Mouse (Mus musculus): ENCODE measurements around the gene Kdm8. TPM values are rescaled to one million over a fixed set of nuclear protein-coding genes. Genes with fewer than 3 reads are reported as not detected.
"Not testable (repeated sequence)": the region's sequence is repeated elsewhere in the genome, so short reads cannot be mapped to it uniquely, and the experiment has no call there.

Kdm8 gene
- polyA plus RNA-seq, 1 experiment: 4.1 TPM

DNA sequence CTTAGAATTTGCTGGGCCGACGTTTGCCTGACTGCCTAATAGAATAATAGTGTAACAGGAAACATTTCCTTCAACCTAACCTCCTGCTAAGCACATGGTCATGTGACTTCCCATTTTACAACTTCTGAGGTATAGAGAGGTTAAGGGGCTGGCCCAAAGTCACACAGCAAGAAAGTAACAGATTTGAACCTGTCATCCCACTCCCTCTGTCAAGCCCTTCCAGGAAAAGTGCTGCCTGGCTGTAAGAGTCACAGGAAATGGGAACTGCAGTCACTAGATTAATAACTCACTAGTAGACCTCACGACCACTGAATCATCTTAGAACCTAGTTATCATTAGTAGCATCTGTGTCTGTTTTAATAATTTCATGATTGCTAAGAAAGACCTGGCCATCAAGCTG is 21.4 kb upstream of the Kdm8 start:
- no peak overlapping the region for H3K27ac ChIP-seq (ENCODE audit: insufficient read depth, low read length)
- no peaks in the 10 kb centered on the region for H3K4me1 ChIP-seq (ENCODE audit: control insufficient read depth, insufficient read depth, low read length)
- TF ChIP-seq CTCF (IDR thresholded peaks at IDR 0.05; ENCODE audit: borderline replicate concordance, insufficient read depth, low read length) (no peak), POLR2A (IDR thresholded peaks at IDR 0.05; ENCODE audit: low read depth, low read length) (no peak)
- H3K4me3 ChIP-seq (ENCODE audit: insufficient read depth, low read length): no peak overlapping the region

DNA sequence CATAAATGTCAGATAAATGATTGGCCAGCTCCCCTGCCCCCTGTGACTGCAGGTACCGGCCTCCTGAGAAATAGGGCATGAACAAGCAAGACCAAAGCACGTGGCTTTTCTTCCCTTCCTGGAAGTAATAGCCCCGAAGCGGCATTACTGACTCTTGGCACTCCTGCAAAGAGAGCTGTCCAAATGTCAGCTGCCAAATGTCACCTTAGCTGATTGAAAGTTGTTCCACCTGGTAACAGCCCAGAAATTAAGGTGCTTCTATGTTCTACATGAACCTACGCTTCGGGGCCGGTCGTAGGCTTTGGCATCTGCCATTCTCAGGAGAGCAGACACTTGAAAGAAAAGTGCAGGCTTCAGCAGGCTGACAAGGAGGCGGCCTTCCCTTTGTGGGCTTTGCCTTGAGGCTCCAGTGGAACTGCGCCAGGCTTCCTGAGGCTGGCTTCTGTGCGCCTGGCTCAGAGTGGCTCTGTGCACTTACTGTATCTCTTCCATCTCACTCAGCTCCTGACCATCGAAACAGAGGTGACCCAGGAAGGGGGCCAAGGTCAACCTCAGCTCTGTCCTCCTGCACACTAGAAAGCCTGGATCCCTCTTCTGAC is 16.9 kb upstream of the Kdm8 start:
- H3K4me3 ChIP-seq (ENCODE audit: insufficient read depth, low read length): no peak overlapping the region
- no peak overlapping the region for H3K27ac ChIP-seq (ENCODE audit: insufficient read depth, low read length)
- no peaks in the 10 kb centered on the region for H3K4me1 ChIP-seq (ENCODE audit: control insufficient read depth, insufficient read depth, low read length)
- TF ChIP-seq CTCF (IDR thresholded peaks at IDR 0.05; ENCODE audit: borderline replicate concordance, insufficient read depth, low read length): no peak
- no peak for TF ChIP-seq POLR2A (IDR thresholded peaks at IDR 0.05; ENCODE audit: low read depth, low read length)

DNA sequence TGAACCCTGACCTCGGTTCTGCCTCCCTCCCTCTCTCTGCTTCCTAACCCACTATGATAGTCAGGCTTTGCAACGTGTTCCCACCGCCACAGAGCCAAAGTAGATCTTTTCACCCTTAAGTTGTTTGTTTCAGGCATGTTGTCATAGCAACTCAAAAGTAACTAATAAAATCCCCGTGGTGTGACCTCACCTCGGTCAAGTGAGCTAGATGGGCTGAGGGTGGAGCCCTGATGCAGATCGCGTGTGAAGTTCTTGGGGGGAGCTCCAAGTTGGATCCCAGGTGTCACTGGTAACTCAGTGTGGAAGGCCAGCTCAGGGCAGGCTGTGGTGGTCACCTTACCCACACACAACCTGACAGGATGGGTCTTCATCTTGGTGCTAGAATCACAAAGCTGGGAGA is 16.1 kb upstream of the Kdm8 start:
- TF ChIP-seq POLR2A (IDR thresholded peaks at IDR 0.05; ENCODE audit: low read depth, low read length): no peak
- TF ChIP-seq CTCF (IDR thresholded peaks at IDR 0.05; ENCODE audit: borderline replicate concordance, insufficient read depth, low read length): no peak
- Histone ChIP-seq H3K4me1 (ENCODE audit: control insufficient read depth, insufficient read depth, low read length) (no peaks in the 10 kb centered on the region), H3K4me3 (ENCODE audit: insufficient read depth, low read length) (no peak overlapping the region), H3K27ac (ENCODE audit: insufficient read depth, low read length) (no peak overlapping the region)

DNA sequence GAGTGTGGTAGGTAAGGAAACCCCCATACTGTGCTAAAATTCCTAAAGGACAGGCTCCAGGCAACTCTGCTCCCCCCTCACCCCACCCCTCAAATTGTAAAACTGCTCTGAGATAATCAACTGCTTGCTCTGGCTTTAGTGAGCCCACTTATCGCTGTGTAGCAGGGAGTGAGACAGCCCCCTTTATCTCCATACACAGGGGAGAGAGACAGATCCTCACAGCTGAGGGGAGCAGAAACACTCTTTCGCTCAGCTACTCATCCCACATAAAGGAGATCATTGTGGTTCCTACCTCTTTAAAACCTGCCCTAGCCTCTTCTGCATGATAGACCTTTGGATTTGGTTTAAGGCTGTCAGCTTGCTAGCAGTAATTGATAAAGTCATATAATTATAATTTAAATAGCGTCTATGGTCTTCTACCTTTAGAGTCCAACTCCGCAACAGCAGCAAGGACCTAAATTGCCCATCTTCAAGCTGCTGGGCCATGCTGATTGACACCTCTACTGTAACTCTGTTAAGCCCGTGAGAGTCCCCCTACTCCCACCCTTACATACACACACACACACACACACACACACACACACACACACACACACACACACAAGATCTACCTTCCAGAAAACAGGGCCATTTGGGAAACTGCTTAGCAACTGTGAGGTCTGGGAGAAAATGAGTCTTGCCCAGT is 15.5 kb upstream of the Kdm8 start:
- not testable (repeated sequence) for H3K4me1 ChIP-seq (ENCODE audit: control insufficient read depth, insufficient read depth, low read length)

DNA sequence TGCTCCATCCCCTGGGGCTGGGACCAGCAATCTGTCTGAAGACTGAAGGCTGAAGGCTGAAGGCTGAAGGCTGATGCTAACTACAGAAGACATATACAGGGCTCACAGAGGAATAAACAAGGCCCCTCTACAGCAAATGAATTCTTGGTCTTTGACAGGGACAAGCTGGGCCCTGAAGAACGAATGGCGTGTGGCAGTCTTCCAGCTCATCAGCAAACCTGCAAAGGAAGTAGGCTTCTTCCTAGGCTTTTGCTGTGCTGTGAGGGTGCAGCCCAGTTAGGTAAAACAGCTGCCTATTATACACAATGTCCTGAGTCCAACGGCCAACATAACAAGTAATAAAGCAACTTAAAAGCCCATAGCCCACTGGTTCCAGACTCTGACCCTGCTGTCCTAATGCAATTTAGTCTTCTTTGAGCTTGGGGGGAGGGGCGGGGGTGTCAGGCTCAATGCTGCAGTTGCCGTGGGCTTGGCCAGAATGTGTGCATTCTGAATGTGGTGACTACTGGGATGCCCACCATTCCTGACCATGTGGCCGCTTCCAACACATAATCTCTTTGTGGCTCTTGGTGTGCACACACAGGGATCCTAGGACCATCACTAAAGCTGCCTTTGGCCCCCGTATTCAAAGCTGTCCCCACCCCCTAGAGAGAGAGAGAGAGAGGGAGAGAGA is 14.2 kb upstream of the Kdm8 start:
- Histone ChIP-seq H3K4me3 (ENCODE audit: insufficient read depth, low read length) (no peak overlapping the region), H3K27ac (ENCODE audit: insufficient read depth, low read length) (no peak overlapping the region), H3K4me1 (ENCODE audit: control insufficient read depth, insufficient read depth, low read length) (no peaks in the 10 kb centered on the region)
- TF ChIP-seq POLR2A (IDR thresholded peaks at IDR 0.05; ENCODE audit: low read depth, low read length) (no peak), CTCF (IDR thresholded peaks at IDR 0.05; ENCODE audit: borderline replicate concordance, insufficient read depth, low read length) (no peak)

More for the DNA sequence above, 15.5 kb upstream of the Kdm8 start:
- not testable (repeated sequence) for H3K4me3 ChIP-seq (ENCODE audit: insufficient read depth, low read length); H3K27ac ChIP-seq (ENCODE audit: insufficient read depth, low read length)

DNA sequence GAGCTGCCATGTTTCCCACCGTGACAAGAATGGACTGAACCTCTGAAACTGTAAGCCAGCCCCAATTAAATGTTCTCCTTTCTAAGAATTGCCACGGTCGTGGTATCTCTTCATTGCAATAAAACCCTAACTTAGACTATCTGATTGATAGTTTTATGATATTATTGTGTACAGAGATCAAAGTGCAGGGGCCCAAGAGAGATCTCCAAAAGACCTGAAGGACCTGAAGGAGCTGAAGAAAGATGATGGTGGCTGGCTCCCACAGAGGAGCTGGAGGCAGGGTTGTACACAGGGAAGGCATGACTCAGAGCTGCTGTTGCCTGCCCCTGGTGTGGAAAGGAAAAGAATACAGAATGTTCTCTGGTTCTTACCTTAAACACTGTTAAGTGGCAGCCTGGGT is 10.6 kb upstream of the Kdm8 start:
- Histone ChIP-seq H3K4me3 (ENCODE audit: insufficient read depth, low read length) (no peak overlapping the region), H3K27ac (ENCODE audit: insufficient read depth, low read length) (no peak overlapping the region), H3K4me1 (ENCODE audit: control insufficient read depth, insufficient read depth, low read length) (no peaks in the 10 kb centered on the region)
- no peak for TF ChIP-seq CTCF (IDR thresholded peaks at IDR 0.05; ENCODE audit: borderline replicate concordance, insufficient read depth, low read length)
- TF ChIP-seq POLR2A (IDR thresholded peaks at IDR 0.05; ENCODE audit: low read depth, low read length): no peak

DNA sequence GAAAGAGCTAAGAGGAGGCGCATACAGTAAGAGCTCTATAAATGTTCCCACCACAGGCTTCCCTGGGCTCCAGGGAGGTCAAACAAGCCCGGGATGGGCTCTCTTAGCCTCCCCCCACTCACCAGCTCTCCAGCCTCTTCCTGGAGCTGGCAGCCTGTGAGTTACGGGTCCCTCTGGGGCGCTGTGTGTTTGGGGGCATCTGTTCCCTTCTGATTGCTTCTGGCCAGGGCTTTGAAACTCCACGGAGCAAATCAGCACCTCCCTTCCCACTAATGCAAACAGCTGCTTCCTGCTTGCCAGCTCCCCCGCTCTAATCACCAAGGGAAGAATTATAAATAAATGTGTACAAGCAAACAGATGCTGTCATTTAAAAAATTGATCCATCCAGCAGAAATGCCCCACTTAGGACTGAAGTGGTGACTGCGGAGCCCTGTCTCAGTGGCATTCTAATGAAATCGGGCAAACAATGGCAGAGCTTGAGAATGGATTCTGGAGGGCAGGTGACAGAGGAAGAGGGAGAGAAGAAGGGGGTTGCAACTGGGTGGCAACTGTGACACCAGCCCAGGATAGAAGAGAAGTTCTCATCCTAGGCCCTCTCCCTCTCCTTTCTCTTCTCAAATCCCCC is 9.7 kb upstream of the Kdm8 start:
- no peak overlapping the region for H3K4me3 ChIP-seq (ENCODE audit: insufficient read depth, low read length)
- H3K27ac ChIP-seq (ENCODE audit: insufficient read depth, low read length): no peak overlapping the region
- TF ChIP-seq POLR2A (IDR thresholded peaks at IDR 0.05; ENCODE audit: low read depth, low read length) (no peak), CTCF (IDR thresholded peaks at IDR 0.05; ENCODE audit: borderline replicate concordance, insufficient read depth, low read length) (no peak)
- no peaks in the 10 kb centered on the region for H3K4me1 ChIP-seq (ENCODE audit: control insufficient read depth, insufficient read depth, low read length)

DNA sequence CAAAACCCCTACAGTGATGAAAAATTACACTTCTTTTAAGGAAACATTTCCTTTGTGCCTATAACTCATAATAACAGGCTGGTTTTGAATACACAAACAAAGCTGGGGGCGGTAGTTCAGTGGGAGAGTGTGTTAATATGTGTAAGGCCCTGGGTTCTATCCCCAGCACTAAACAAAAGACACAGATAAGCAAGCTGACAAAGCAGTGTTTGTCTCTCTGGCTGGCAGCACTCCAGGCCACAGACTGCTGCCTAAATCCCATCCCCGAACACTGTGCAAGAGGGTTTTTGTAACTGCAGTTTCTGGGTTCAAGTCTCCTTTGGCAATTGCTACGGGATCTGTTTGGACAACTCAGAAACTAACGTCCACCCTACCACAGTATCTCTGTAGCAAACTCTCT is 2.2 kb upstream of the Kdm8 start:
- Histone ChIP-seq H3K4me3 (ENCODE audit: insufficient read depth, low read length) (no peak overlapping the region), H3K4me1 (ENCODE audit: control insufficient read depth, insufficient read depth, low read length) (peaks cover 6% of the 10 kb centered on the region; the same call in 1 of the 2 replicates), H3K27ac (ENCODE audit: insufficient read depth, low read length) (no peak overlapping the region)
- TF ChIP-seq POLR2A (IDR thresholded peaks at IDR 0.05; ENCODE audit: low read depth, low read length) (no peak), CTCF (IDR thresholded peaks at IDR 0.05; ENCODE audit: borderline replicate concordance, insufficient read depth, low read length) (no peak)

DNA sequence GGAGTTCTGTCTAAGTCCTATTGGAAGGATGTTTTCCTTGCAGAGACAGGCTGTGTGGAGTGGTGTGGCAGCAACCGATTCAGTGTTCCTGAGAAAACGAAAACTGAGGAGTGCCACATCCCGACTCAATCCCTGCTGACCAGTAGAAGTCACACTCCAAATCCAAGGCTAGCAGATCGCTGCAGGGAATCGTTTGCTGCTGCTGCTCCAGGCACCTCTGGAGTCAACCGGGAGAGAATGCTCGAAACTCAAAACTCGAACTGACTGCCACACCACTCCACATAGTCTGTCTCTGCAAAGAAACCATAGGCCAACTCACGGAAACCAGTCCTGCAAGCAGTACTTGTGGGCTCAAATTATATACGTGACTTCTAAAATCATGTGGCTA is 406 bp upstream of the Kdm8 start:
- TF ChIP-seq POLR2A (IDR thresholded peaks at IDR 0.05; ENCODE audit: low read depth, low read length): no peak
- no peak for TF ChIP-seq CTCF (IDR thresholded peaks at IDR 0.05; ENCODE audit: borderline replicate concordance, insufficient read depth, low read length)
- H3K4me1 ChIP-seq (ENCODE audit: control insufficient read depth, insufficient read depth, low read length): peaks cover 6% of the 10 kb centered on the region; the same call in 1 of the 2 replicates
- H3K4me3 ChIP-seq (ENCODE audit: insufficient read depth, low read length): peak overlapping the region; percentile 57
- 0 out of 2 replicates have a peak overlapping the region, but pooled peaks have one; percentile 6 for H3K27ac ChIP-seq (ENCODE audit: insufficient read depth, low read length)

DNA sequence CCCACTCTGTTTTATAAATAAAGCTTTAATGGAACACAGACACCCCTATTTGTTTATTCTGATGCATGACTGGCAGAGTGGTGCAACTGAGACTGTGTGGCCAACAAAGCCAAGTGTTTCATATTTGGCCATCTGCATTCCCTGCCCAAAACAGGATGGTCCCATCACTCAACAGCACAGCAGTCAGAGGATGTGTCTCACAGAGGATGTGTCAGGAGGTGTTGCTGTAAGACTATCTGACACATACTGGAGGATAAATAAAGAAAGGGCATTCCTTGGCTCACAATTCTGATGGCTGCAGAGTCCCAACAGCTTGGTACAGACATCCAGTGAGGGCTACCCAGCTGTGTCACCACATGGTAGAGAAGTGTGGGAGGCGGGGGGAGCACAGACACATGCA is 6.2 kb downstream of the Kdm8 start:
- H3K27ac ChIP-seq (ENCODE audit: insufficient read depth, low read length): no peak overlapping the region

More for the DNA sequence above, 6.2 kb downstream of the Kdm8 start:
- Histone ChIP-seq H3K4me3 (ENCODE audit: insufficient read depth, low read length) (no peak overlapping the region), H3K4me1 (ENCODE audit: control insufficient read depth, insufficient read depth, low read length) (0 out of 2 replicates have a peak, but pooled peaks cover under 1% of the 10 kb centered on the region)
- TF ChIP-seq POLR2A (IDR thresholded peaks at IDR 0.05; ENCODE audit: low read depth, low read length) (no peak), CTCF (IDR thresholded peaks at IDR 0.05; ENCODE audit: borderline replicate concordance, insufficient read depth, low read length) (no peak)

Data from embryonic fibroblast, embryonic 13.5 days (primary cell).